Mouse (Mus musculus) liver, embryonic 13.5 days (tissue): ENCODE data around the gene Defb23. TPM values are rescaled to one million over a fixed set of nuclear protein-coding genes. Genes with fewer than 3 reads are reported as not detected.

Source experiments
- ATAC-seq: fragments of 200-750 bp; cut with Nextera tagmentation; 2 replicates; pipeline ENCODE4 v1.8.0; 2017; ENCODE audit warnings: low read depth, mild to moderate bottlenecking, moderate number of reproducible peaks, moderate library complexity
- DNase-seq: peaks from one replicate; pipeline ENCODE4 v3.0.0; 2022
- H3K27ac ChIP-seq: fragments of 300-500 bp; sonication (generic); 2 replicates; pipeline ENCODE4 v1.5.1; 2015; ENCODE audit warnings: moderate library complexity, mild to moderate bottlenecking, inconsistent platforms
- H3K27me3 ChIP-seq: fragments of 300-500 bp; sonication (generic); 2 replicates; pipeline ENCODE4 v1.6.1; 2015; ENCODE audit warnings: mild to moderate bottlenecking, inconsistent platforms
- H3K36me3 ChIP-seq: fragments of 300-500 bp; sonication (generic); 2 replicates; pipeline ENCODE4 v1.6.1; 2015; ENCODE audit warnings: mild to moderate bottlenecking, inconsistent platforms
- H3K4me1 ChIP-seq: fragments of 300-500 bp; sonication (generic); replicated peaks from 2 replicates; pipeline ENCODE4 v1.6.1; 2015; ENCODE audit warnings: inconsistent platforms
- H3K4me2 ChIP-seq: fragments of 300-500 bp; sonication (generic); 2 replicates; pipeline ENCODE4 v1.6.1; 2015; ENCODE audit warnings: inconsistent platforms, mild to moderate bottlenecking, moderate library complexity
- H3K4me3 ChIP-seq: fragments of 300-500 bp; sonication (generic); replicated peaks from 2 replicates; pipeline ENCODE4 v1.5.1; 2015; ENCODE audit warnings: mild to moderate bottlenecking, inconsistent platforms
- H3K9ac ChIP-seq: fragments of 300-500 bp; sonication (generic); 2 replicates; pipeline ENCODE4 v1.6.1; 2015; ENCODE audit warnings: mild to moderate bottlenecking, inconsistent platforms
- H3K9me3 ChIP-seq: fragments of 300-500 bp; sonication (generic); replicated peaks from 2 replicates; pipeline ENCODE4 v1.6.1; 2016; ENCODE audit warnings: inconsistent platforms
- WGBS: fragments of 180-500 bp; shearing (Covaris S2); methylation state at CpG from one replicate; pipeline ENCODE4 v1.1.7; 2015; ENCODE audit not compliant: insufficient replicate concordance; 5-methylcytosine and 5-hydroxymethylcytosine counted together
- polyA plus RNA-seq: library from polyadenylated mRNA; unstranded; fragments of >200 nt; fragmentation: Nextera tagmentation; extraction: Ambion mirVana; gene quantifications from 2 replicates; pipeline ENCODE4 v1.2.1, GENCODE M21; 2015

The Defb23 gene
- polyA plus RNA-seq, 1 experiment from 2014 or later, result not detected

GRCm38 (mm10) chr2:152472434-152472833 lies 8.0 kb upstream of the Defb23 start:
- no peak overlapping the region for H3K4me2 ChIP-seq
- no peak overlapping the region for H3K4me3 ChIP-seq
- H3K4me1 ChIP-seq, result no peaks in the 10 kb centered on the region
- WGBS, result 20% methylated on average over 3 of the region's 3 CpGs
- H3K36me3 ChIP-seq, result no peaks in the 10 kb centered on the region
- no peaks in the 10 kb centered on the region for H3K9me3 ChIP-seq
- H3K27ac ChIP-seq, result no peak overlapping the region
- no peak for ATAC-seq
- H3K27me3 ChIP-seq, result 0 out of 2 replicates have a peak, but pooled peaks cover 3% of the 10 kb centered on the region
- DNase-seq, result no peak
- H3K9ac ChIP-seq, result no peak overlapping the region

- no peaks in the 10 kb centered on the region for H3K4me1 ChIP-seq
- no peaks in the 10 kb centered on the region for H3K36me3 ChIP-seq
- no peaks in the 10 kb centered on the region for H3K9me3 ChIP-seq
- WGBS, result 25% methylated on average over 7 of the region's 7 CpGs
- no peak overlapping the region for H3K4me2 ChIP-seq
- DNase-seq, result no peak
- ATAC-seq, result no peak
- 0 out of 2 replicates have a peak, but pooled peaks cover 3% of the 10 kb centered on the region for H3K27me3 ChIP-seq
- H3K27ac ChIP-seq, result no peak overlapping the region
- no peak overlapping the region for H3K9ac ChIP-seq
- H3K4me3 ChIP-seq, result no peak overlapping the region
Observed at GRCm38 (mm10) chr2:152470973-152471372, 6.6 kb upstream of the Defb23 start.

GRCm38 (mm10) chr2:152459241-152459640 lies 5.2 kb downstream of the Defb23 start:
- Histone ChIP-seq H3K4me2 (no peak overlapping the region), H3K4me3 (no peak overlapping the region), H3K9me3 (no peaks in the 10 kb centered on the region), H3K27ac (no peak overlapping the region), H3K9ac (no peak overlapping the region), H3K36me3 (no peaks in the 10 kb centered on the region), H3K27me3 (0 out of 2 replicates have a peak, but pooled peaks cover 2% of the 10 kb centered on the region), H3K4me1 (no peaks in the 10 kb centered on the region)
- ATAC-seq (no peak), DNase-seq (no peak)
- WGBS, result 58% methylated on average over 13 of the region's 13 CpGs

GRCm38 (mm10) chr2:152452101-152452781 lies 12.2 kb downstream of the Defb23 start:
- H3K4me2 ChIP-seq, result no peak overlapping the region
- H3K27ac ChIP-seq, result no peak overlapping the region
- H3K9me3 ChIP-seq, result no peaks in the 10 kb centered on the region
- 0 out of 2 replicates have a peak, but pooled peaks cover 3% of the 10 kb centered on the region for H3K27me3 ChIP-seq
- ATAC-seq (no peak), DNase-seq (no peak)
- no peak overlapping the region for H3K4me3 ChIP-seq
- H3K4me1 ChIP-seq, result peaks cover 2% of the 10 kb centered on the region
- H3K36me3 ChIP-seq, result no peaks in the 10 kb centered on the region
- H3K9ac ChIP-seq, result no peak overlapping the region
- WGBS, result 63% methylated on average over 4 of the region's 4 CpGs

- no peak overlapping the region for H3K4me2 ChIP-seq
- peaks cover 8% of the 10 kb centered on the region for H3K4me1 ChIP-seq
- H3K4me3 ChIP-seq, result no peak overlapping the region
- H3K9me3 ChIP-seq, result no peaks in the 10 kb centered on the region
- no peaks in the 10 kb centered on the region for H3K36me3 ChIP-seq
- 0 out of 2 replicates have a peak, but pooled peaks cover 3% of the 10 kb centered on the region for H3K27me3 ChIP-seq
- no peak overlapping the region for H3K9ac ChIP-seq
- DNase-seq (no peak), ATAC-seq (no peak)
- 6% methylated on average over 5 of the region's 5 CpGs for WGBS
- H3K27ac ChIP-seq, result no peak overlapping the region
Observed at GRCm38 (mm10) chr2:152450241-152450640, 14.2 kb downstream of the Defb23 start.

- H3K4me2 ChIP-seq, result no peak overlapping the region
- H3K4me3 ChIP-seq, result no peak overlapping the region
- H3K27me3 ChIP-seq, result 0 out of 2 replicates have a peak, but pooled peaks cover 3% of the 10 kb centered on the region
- no peak overlapping the region for H3K27ac ChIP-seq
- no peaks in the 10 kb centered on the region for H3K9me3 ChIP-seq
- no peaks in the 10 kb centered on the region for H3K36me3 ChIP-seq
- ATAC-seq, result no peak
- no peak for DNase-seq
- H3K4me1 ChIP-seq, result peaks cover 8% of the 10 kb centered on the region
- H3K9ac ChIP-seq, result no peak overlapping the region
- 52% methylated on average over 5 of the region's 5 CpGs for WGBS
Observed at GRCm38 (mm10) chr2:152447461-152447860, 17.0 kb downstream of the Defb23 start.

GRCm38 (mm10) chr2:152446642-152447041 lies 17.8 kb downstream of the Defb23 start:
- peaks cover 8% of the 10 kb centered on the region for H3K4me1 ChIP-seq
- H3K4me3 ChIP-seq, result no peak overlapping the region
- no peak for ATAC-seq
- H3K27ac ChIP-seq, result no peak overlapping the region; the same call in 1 of the 2 replicates
- no peaks in the 10 kb centered on the region for H3K9me3 ChIP-seq
- DNase-seq, result no peak
- H3K27me3 ChIP-seq, result 0 out of 2 replicates have a peak, but pooled peaks cover 3% of the 10 kb centered on the region
- no peak overlapping the region for H3K4me2 ChIP-seq
- H3K9ac ChIP-seq, result no peak overlapping the region
- no peaks in the 10 kb centered on the region for H3K36me3 ChIP-seq
- 13% methylated on average over 2 of the region's 2 CpGs for WGBS

- H3K4me2 ChIP-seq, result no peak overlapping the region
- H3K9ac ChIP-seq, result no peak overlapping the region
- 64% methylated on average over 8 of the region's 8 CpGs for WGBS
- no peak overlapping the region for H3K27ac ChIP-seq
- H3K36me3 ChIP-seq, result no peaks in the 10 kb centered on the region
- H3K4me3 ChIP-seq, result no peak overlapping the region
- H3K27me3 ChIP-seq, result no peaks in the 10 kb centered on the region
- H3K4me1 ChIP-seq, result peaks cover 8% of the 10 kb centered on the region
- DNase-seq (no peak), ATAC-seq (no peak)
- H3K9me3 ChIP-seq, result no peaks in the 10 kb centered on the region
Observed at GRCm38 (mm10) chr2:152443281-152443680, 21.1 kb downstream of the Defb23 start.

GRCm38 (mm10) chr2:152442322-152442721 lies 22.1 kb downstream of the Defb23 start:
- no peak overlapping the region for H3K4me3 ChIP-seq
- H3K9ac ChIP-seq, result no peak overlapping the region
- 75% methylated on average over 4 of the region's 4 CpGs for WGBS
- H3K4me1 ChIP-seq, result peaks cover 11% of the 10 kb centered on the region
- ATAC-seq (no peak), DNase-seq (no peak)
- no peaks in the 10 kb centered on the region for H3K36me3 ChIP-seq
- no peaks in the 10 kb centered on the region for H3K27me3 ChIP-seq
- H3K27ac ChIP-seq, result no peak overlapping the region
- H3K4me2 ChIP-seq, result no peak overlapping the region
- no peaks in the 10 kb centered on the region for H3K9me3 ChIP-seq

- no peaks in the 10 kb centered on the region for H3K36me3 ChIP-seq
- WGBS, result 76% methylated on average over 2 of the region's 2 CpGs
- no peak overlapping the region for H3K4me3 ChIP-seq
- no peak overlapping the region for H3K9ac ChIP-seq
- peaks cover 19% of the 10 kb centered on the region for H3K4me1 ChIP-seq
- H3K27ac ChIP-seq, result no peak overlapping the region
- no peak overlapping the region for H3K4me2 ChIP-seq
- no peaks in the 10 kb centered on the region for H3K9me3 ChIP-seq
- H3K27me3 ChIP-seq, result no peaks in the 10 kb centered on the region
- ATAC-seq, result no peak
- no peak for DNase-seq
Observed at GRCm38 (mm10) chr2:152439833-152440232, 24.6 kb downstream of the Defb23 start.

GRCm38 (mm10) chr2:152438963-152439362 lies 25.5 kb downstream of the Defb23 start:
- no peak overlapping the region for H3K9ac ChIP-seq
- no peak overlapping the region for H3K4me2 ChIP-seq
- H3K4me3 ChIP-seq, result no peak overlapping the region
- H3K36me3 ChIP-seq, result no peaks in the 10 kb centered on the region
- 58% methylated on average over 1 of the region's 1 CpGs for WGBS
- H3K4me1 ChIP-seq, result peaks cover 19% of the 10 kb centered on the region
- ATAC-seq, result no peak
- no peak for DNase-seq
- no peak overlapping the region for H3K27ac ChIP-seq
- no peaks in the 10 kb centered on the region for H3K27me3 ChIP-seq
- H3K9me3 ChIP-seq, result no peaks in the 10 kb centered on the region
